Mouse (Mus musculus) limb, embryonic 12.5 days (tissue): ENCODE data around the gene Oasl1. TPM values are rescaled to one million over a fixed set of nuclear protein-coding genes. Genes with fewer than 3 reads are reported as not detected.

ENCODE experiments used
- ATAC-seq: fragments of 200-750 bp; cut with Nextera tagmentation; 2 replicates; pipeline ENCODE4 v1.8.0; 2017; ENCODE audit warnings: low read depth, moderate TSS enrichment; ENCODE audit not compliant: insufficient number of reproducible peaks, insufficient read depth, low FRiP score, low TSS enrichment
- H3K27ac ChIP-seq: fragments of 300-500 bp; sonication (generic); 2 replicates; pipeline ENCODE4 v1.5.1; 2016; ENCODE audit warnings: mild to moderate bottlenecking, moderate library complexity
- H3K27me3 ChIP-seq: fragments of 300-500 bp; sonication (generic); 2 replicates; pipeline ENCODE4 v1.6.1; 2016; ENCODE audit warnings: mild to moderate bottlenecking, moderate library complexity
- H3K36me3 ChIP-seq: fragments of 300-500 bp; sonication (generic); 2 replicates; pipeline ENCODE4 v1.6.1; 2016; ENCODE audit warnings: mild to moderate bottlenecking, moderate library complexity
- H3K4me1 ChIP-seq: fragments of 300-500 bp; sonication (generic); replicated peaks from 2 replicates; pipeline ENCODE4 v1.6.1; 2016
- H3K4me2 ChIP-seq: fragments of 300-500 bp; sonication (generic); 2 replicates; pipeline ENCODE4 v1.6.1; 2016; ENCODE audit warnings: mild to moderate bottlenecking, moderate library complexity
- H3K4me3 ChIP-seq: fragments of 300-500 bp; sonication (generic); replicated peaks from 2 replicates; pipeline ENCODE4 v1.5.1; 2016; ENCODE audit warnings: mild to moderate bottlenecking
- H3K9ac ChIP-seq: fragments of 300-500 bp; sonication (generic); replicated peaks from 2 replicates; pipeline ENCODE4 v1.6.1; 2016; ENCODE audit warnings: mild to moderate bottlenecking, moderate library complexity
- H3K9me3 ChIP-seq: fragments of 300-500 bp; sonication (generic); 2 replicates; pipeline ENCODE4 v1.6.1; 2016; ENCODE audit warnings: mild to moderate bottlenecking, moderate library complexity
- WGBS: fragments of 180-500 bp; shearing (Covaris S2); methylation state at CpG from one replicate; pipeline ENCODE4 v1.1.7; 2016; 5-methylcytosine and 5-hydroxymethylcytosine counted together
- polyA plus RNA-seq: library from polyadenylated mRNA; unstranded; fragments of >200 nt; fragmentation: Nextera tagmentation; extraction: Ambion mirVana; gene quantifications from 2 replicates; pipeline ENCODE4 v1.2.1, GENCODE M21; 2016

Oasl1 gene
- polyA plus RNA-seq, 1 experiment from 2014 or later, result 0.73 TPM

GRCm38 (mm10) chr5:114969064-114969463 lies 46.0 kb downstream of the Oasl1 start:
- H3K27ac ChIP-seq, result no peak overlapping the region
- no peak overlapping the region for H3K4me3 ChIP-seq
- WGBS, result 18% methylated on average over 4 of the region's 4 CpGs
- peaks cover 25% of the 10 kb centered on the region for H3K27me3 ChIP-seq
- no peak overlapping the region for H3K4me2 ChIP-seq
- H3K36me3 ChIP-seq, result no peaks in the 10 kb centered on the region
- H3K9ac ChIP-seq, result no peak overlapping the region
- no peaks in the 10 kb centered on the region for H3K9me3 ChIP-seq
- ATAC-seq, result no peak
- peaks cover 5% of the 10 kb centered on the region for H3K4me1 ChIP-seq

- 61% methylated on average over 13 of the region's 13 CpGs for WGBS
- H3K9me3 ChIP-seq, result no peaks in the 10 kb centered on the region
- peaks cover 25% of the 10 kb centered on the region for H3K27me3 ChIP-seq
- no peak for ATAC-seq
- no peak overlapping the region for H3K4me3 ChIP-seq
- H3K4me1 ChIP-seq, result peaks cover 5% of the 10 kb centered on the region
- H3K27ac ChIP-seq, result no peak overlapping the region
- H3K9ac ChIP-seq, result no peak overlapping the region
- no peaks in the 10 kb centered on the region for H3K36me3 ChIP-seq
- no peak overlapping the region for H3K4me2 ChIP-seq
Measured at GRCm38 (mm10) chr5:114969609-114970215, 46.7 kb downstream of the Oasl1 start.

DNA sequence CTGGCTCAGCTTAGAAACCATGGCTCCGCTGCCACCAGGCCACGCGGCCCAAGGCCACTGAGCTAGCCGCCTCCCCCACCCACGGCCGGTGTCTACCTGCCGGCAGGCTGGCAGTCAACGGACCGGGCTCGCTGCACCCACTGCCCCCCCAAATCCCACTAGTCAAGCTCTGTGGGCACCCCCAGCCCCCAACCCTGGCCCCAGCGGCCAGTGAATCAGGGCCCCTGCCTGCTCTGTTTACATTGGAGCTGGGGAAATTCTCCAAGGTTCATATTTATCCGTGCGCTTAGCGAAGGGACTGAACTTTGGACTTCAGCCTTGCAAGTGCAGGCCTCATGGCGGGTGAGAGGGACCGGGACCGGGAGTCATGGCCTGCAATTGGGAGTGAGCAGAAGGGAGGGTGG lies 47.8 kb downstream of the Oasl1 start, which contains the start of gene Hnf1a:
TSS of gene Hnf1a (minus strand) at position 271 of the 404 bp plus-strand sequence.
- Histone ChIP-seq H3K4me1 (no peaks in the 10 kb centered on the region; the same call in 1 of the 2 replicates), H3K27ac (no peak within 1 kb of the TSS), H3K36me3 (no peaks in the 10 kb centered on the region), H3K9me3 (no peaks in the 10 kb centered on the region), H3K9ac (no peak within 1 kb of the TSS), H3K4me3 (no peak within 1 kb of the TSS), H3K27me3 (peaks cover 25% of the 10 kb centered on the region), H3K4me2 (no peak within 1 kb of the TSS)
- 86% methylated on average over 17 of the region's 17 CpGs for WGBS
- no peak for ATAC-seq

DNA sequence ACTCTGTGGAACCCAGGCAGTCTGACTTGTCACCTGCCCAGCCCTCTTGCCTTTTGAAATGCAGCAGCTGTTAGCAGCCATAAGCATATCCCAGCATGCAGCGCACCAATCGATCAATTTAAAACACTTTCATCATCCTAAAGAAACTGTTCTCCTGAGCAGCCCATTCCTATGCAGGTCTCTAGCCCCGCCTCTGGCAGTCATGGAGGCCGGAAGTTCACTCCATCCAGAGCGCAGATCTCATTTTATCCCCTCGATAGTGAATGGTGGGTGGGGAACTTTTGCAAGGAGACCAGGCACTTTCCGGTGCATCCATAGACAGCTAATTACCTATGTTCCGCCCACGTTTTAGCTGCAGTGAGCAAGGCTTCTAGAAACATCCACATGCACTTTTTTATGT lies 49.2 kb downstream of the Oasl1 start:
- Histone ChIP-seq H3K4me1 (no peaks in the 10 kb centered on the region; the same call in 1 of the 2 replicates), H3K27me3 (peaks cover 20% of the 10 kb centered on the region), H3K27ac (no peak overlapping the region), H3K9me3 (no peaks in the 10 kb centered on the region), H3K4me3 (no peak overlapping the region), H3K36me3 (no peaks in the 10 kb centered on the region), H3K4me2 (no peak overlapping the region), H3K9ac (no peak overlapping the region)
- ATAC-seq, result no peak
- WGBS, result 77% methylated on average over 9 of the region's 9 CpGs

- H3K27me3 ChIP-seq, result peaks cover 11% of the 10 kb centered on the region
- WGBS, result 76% methylated on average over 8 of the region's 8 CpGs
- H3K4me3 ChIP-seq, result no peak overlapping the region
- H3K4me2 ChIP-seq, result no peak overlapping the region
- no peaks in the 10 kb centered on the region; the same call in 1 of the 2 replicates for H3K4me1 ChIP-seq
- H3K9ac ChIP-seq, result no peak overlapping the region
- no peak for ATAC-seq
- no peaks in the 10 kb centered on the region for H3K9me3 ChIP-seq
- no peak overlapping the region for H3K27ac ChIP-seq
- no peaks in the 10 kb centered on the region for H3K36me3 ChIP-seq
Measured at GRCm38 (mm10) chr5:114973131-114973530, 50.1 kb downstream of the Oasl1 start.

- Histone ChIP-seq H3K4me2 (no peak overlapping the region), H3K4me1 (peaks cover 16% of the 10 kb centered on the region), H3K9ac (no peak overlapping the region), H3K36me3 (no peaks in the 10 kb centered on the region), H3K9me3 (no peaks in the 10 kb centered on the region), H3K27me3 (no peaks in the 10 kb centered on the region; the same call in 1 of the 2 replicates), H3K4me3 (no peak overlapping the region), H3K27ac (no peak overlapping the region)
- ATAC-seq, result no peak
Measured at GRCm38 (mm10) chr5:114976935-114977334, 53.9 kb downstream of the Oasl1 start.

DNA sequence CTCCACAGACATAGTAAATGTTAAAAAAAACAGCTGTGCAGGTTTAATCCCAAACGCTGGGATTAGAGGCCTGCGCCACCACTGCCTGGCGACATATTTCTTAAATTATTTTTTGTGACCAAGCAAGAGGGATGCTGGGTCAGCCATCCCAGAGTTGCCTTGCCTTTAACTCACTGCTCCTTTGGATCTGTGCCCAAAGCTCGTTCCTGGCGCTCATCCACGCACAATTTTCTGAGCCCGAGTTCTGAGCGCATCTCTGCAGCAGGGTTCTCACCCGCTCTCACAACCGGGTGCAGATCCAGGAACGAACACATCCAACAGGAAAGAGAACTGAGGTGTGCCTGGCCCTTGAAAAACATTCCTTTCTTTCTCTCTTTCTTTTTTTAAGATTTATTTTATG lies 55.4 kb downstream of the Oasl1 start:
- ATAC-seq, result no peak
- no peak overlapping the region for H3K9ac ChIP-seq
- no peak overlapping the region for H3K4me3 ChIP-seq
- H3K36me3 ChIP-seq, result no peaks in the 10 kb centered on the region
- peaks cover 1% of the 10 kb centered on the region; the same call in 1 of the 2 replicates for H3K9me3 ChIP-seq
- WGBS, result 79% methylated on average over 11 of the region's 11 CpGs
- H3K27ac ChIP-seq, result no peak overlapping the region
- H3K4me2 ChIP-seq, result no peak overlapping the region
- no peaks in the 10 kb centered on the region; the same call in 1 of the 2 replicates for H3K27me3 ChIP-seq
- H3K4me1 ChIP-seq, result peaks cover 16% of the 10 kb centered on the region

DNA sequence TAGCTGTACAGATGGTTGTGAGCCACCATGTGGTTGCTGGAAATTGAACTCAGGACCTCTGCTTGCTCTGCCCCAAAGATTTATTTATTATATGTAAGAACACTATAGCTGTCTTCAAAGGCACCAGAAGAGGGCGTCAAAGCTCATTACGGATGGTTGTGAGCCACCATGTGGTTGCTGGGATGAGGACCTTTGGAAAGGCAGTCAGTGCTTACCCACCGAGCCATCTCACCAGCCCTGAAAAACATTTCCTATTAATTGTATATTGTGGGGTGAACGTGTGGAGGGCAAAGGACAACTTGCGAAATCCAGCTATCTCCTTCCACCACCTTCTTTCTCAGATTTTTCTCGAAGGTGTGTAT lies 55.8 kb downstream of the Oasl1 start:
- Histone ChIP-seq H3K4me2 (peak overlapping the region; percentile 84), H3K9me3 (peaks cover 3% of the 10 kb centered on the region; the same call in 1 of the 2 replicates), H3K27ac (no peak overlapping the region), H3K36me3 (no peaks in the 10 kb centered on the region), H3K4me3 (peak overlapping the region; percentile 42), H3K4me1 (peaks cover 16% of the 10 kb centered on the region), H3K27me3 (no peaks in the 10 kb centered on the region; the same call in 1 of the 2 replicates), H3K9ac (0 out of 2 replicates have a peak overlapping the region, but pooled peaks have one; percentile 51)
- ATAC-seq, result 0 out of 2 replicates have a peak, but pooled peaks have one; percentile 4
- 5% methylated on average over 6 of the region's 6 CpGs for WGBS

GRCm38 (mm10) chr5:114979250-114980121 lies 56.4 kb downstream of the Oasl1 start:
- peaks cover 16% of the 10 kb centered on the region for H3K4me1 ChIP-seq
- peak overlapping the region; percentile 84 for H3K4me2 ChIP-seq
- 0 out of 2 replicates have a peak, but pooled peaks have one; percentile 60 for ATAC-seq
- H3K9me3 ChIP-seq, result peaks cover 3% of the 10 kb centered on the region; the same call in 1 of the 2 replicates
- H3K27ac ChIP-seq, result no peak overlapping the region
- no peaks in the 10 kb centered on the region; the same call in 1 of the 2 replicates for H3K27me3 ChIP-seq
- peak overlapping the region; percentile 51 for H3K9ac ChIP-seq
- H3K36me3 ChIP-seq, result no peaks in the 10 kb centered on the region
- 5% methylated on average over 32 of the region's 32 CpGs for WGBS
- peak overlapping the region; percentile 42 for H3K4me3 ChIP-seq

DNA sequence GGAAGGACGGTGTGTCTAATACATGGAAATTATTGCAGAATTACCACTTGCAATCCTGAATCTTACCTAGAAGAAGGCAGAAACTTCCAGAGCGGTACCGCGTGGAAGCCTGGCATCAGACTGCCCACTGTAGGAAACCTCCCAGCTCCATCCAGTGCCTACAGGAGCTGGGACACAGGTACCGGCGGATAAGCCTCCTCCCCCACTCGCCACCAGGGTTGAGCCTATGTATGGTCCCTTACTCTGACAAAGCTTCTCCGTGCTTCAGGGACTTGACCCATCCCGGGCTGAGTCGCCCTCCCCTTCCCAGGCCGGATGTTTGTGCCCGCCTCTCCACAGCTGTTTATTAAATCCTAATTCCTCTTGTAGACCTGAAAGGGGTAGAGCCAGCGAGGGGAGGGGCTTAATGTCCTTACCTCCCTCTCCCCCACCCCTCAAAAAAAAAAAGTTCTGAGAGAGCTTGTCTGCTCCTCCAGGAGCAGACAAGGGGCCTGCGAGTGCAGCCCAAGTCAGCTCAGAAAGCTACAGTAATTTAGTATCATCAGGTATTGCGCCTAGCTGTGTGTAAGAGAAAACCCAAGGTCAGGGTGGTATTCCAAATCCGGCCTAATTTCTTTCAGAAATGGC lies 57.2 kb downstream of the Oasl1 start:
- ATAC-seq, result no peak
- Histone ChIP-seq H3K4me2 (peak overlapping the region; percentile 84), H3K9me3 (peaks cover 3% of the 10 kb centered on the region; the same call in 1 of the 2 replicates), H3K36me3 (no peaks in the 10 kb centered on the region), H3K4me3 (peak overlapping the region; percentile 42), H3K9ac (peak overlapping the region; percentile 51; the same call in 1 of the 2 replicates), H3K27ac (no peak overlapping the region), H3K4me1 (peaks cover 16% of the 10 kb centered on the region), H3K27me3 (no peaks in the 10 kb centered on the region; the same call in 1 of the 2 replicates)
- WGBS, result 14% methylated on average over 16 of the region's 16 CpGs

GRCm38 (mm10) chr5:114982001-114982400 lies 59.0 kb downstream of the Oasl1 start:
- no peaks in the 10 kb centered on the region; the same call in 1 of the 2 replicates for H3K27me3 ChIP-seq
- no peak for ATAC-seq
- 52% methylated on average over 15 of the region's 15 CpGs for WGBS

More at GRCm38 (mm10) chr5:114982001-114982400, 59.0 kb downstream of the Oasl1 start:
- H3K9ac ChIP-seq, result no peak overlapping the region
- no peak overlapping the region for H3K4me3 ChIP-seq
- H3K36me3 ChIP-seq, result no peaks in the 10 kb centered on the region
- H3K4me1 ChIP-seq, result peaks cover 16% of the 10 kb centered on the region
- peaks cover 3% of the 10 kb centered on the region; the same call in 1 of the 2 replicates for H3K9me3 ChIP-seq
- no peak overlapping the region for H3K4me2 ChIP-seq
- no peak overlapping the region for H3K27ac ChIP-seq
